Mouse (Mus musculus): ENCODE measurements around the gene Add3.

The Add3 gene

DNA sequence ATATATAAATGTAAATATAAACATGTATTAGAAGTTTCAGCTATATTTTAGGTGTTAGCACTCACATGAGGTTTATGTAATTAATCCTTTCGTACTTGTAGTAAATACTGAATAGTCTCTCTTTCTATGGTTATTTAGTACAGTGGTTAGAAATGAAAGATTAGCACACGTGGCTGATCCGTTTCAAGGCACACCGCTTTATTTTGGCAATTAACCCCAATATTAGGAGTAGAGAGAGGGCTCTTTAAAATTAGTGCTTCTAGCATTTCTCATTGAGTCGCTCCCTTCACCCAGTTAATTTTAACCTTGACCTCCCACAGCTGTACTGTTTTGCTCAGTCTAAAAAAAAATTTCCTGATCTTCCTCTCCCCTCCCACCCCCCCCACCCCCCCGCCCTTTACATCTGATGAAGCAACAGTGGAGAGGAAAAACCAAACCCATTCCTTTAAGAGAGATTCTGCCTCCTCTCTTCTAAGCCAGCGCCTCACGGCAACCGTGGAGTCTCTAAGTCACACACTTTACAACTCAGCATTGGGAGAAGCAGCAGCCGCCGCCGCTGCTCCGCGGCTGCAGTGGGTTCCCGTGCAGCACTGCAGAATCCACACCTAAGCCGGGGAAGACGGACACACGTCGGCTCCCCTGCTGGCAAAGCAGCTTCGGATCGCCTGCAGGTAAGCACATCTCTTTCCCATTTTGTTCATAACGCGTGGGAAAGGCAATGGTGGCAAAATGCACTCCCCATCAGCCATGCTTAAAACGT is at the start of gene Add3:
Gene Add3, plus strand, starts transcription at position 400 of the 760 bp plus-strand sequence.
- DNase-seq (ENCODE audit: low spot score) = peak; percentile 44

DNA sequence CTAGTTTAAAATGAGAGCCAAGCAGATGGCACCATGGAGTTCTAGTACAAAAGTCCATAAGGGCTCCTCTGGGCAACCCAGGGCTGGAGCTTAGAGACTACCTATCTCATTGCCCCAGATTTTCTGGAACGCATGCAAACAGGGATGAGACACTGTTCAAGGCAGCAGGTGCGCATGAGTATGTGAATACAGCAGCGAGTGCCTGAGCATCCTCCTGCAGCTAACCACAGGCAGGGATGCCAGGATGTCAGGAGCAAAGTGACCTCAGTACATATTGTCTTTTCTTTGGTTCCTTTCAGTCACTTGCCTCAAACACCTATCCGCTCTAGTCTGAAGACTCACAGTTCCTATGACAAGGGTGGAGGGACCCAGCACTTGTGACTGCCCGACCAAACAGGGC is 49.6 kb upstream of the Add3 start:
- DNase-seq (ENCODE audit: low spot score) = no peak

DNA sequence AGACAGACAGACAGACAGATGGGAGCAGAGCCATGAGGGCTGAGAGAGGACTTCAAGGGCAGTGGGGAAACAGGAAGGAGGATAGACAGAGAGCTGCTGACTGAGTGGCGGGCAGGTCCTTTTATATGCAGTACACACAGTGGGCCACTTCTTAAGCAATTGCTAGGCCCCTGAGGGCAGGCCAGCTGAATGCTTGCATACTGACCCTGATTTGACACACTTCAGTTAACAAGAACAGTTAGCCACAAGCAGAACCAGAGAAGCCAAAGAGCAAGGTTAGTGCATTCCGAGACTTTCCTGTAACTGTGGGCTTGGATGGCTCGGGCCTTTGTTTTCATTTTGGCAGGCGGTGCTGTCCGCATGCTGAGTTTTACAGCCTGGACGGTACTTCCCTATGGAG is 48.0 kb upstream of the Add3 start:
- no peak for DNase-seq (ENCODE audit: low spot score)

DNA sequence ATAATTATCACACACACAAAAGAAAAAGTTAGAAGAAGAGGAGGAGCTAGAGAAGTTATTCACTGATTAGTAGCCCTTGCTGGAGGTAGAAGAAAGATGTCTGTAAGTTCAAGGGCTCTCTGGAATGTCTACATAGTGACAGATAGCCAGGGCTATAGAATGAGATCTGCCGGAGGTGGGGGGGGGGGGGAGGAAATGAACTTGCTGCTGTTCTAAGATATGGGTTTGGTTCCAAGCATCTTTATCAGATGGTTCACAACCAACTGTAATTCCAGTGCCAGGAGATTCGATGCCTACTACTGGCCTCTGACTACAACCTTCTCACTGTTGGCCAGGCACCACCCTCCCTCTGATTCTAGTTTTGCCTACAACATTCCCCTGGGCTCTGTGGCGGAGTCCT is 46.9 kb upstream of the Add3 start:
- no peak for DNase-seq (ENCODE audit: low spot score)

DNA sequence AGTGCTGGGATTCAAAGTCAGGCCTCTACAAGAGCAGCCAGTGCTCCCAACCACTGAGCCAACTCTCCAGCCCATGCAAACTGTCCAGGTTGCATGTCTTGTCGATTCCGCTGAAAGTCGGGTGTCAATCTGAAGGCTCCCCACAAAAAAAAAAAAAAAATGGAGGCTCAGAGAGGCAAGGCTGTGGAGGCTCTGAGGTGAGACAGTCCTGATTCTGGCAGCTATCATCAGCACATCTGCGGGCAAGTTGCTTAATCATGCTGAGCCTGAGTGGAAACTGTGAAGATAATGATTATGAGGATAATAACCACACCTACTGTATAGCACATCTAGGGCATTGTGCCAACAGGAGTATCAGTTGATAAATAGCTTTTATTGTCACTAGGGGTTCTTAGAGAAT is 45.6 kb upstream of the Add3 start:
- DNase-seq (ENCODE audit: low spot score) = no peak

DNA sequence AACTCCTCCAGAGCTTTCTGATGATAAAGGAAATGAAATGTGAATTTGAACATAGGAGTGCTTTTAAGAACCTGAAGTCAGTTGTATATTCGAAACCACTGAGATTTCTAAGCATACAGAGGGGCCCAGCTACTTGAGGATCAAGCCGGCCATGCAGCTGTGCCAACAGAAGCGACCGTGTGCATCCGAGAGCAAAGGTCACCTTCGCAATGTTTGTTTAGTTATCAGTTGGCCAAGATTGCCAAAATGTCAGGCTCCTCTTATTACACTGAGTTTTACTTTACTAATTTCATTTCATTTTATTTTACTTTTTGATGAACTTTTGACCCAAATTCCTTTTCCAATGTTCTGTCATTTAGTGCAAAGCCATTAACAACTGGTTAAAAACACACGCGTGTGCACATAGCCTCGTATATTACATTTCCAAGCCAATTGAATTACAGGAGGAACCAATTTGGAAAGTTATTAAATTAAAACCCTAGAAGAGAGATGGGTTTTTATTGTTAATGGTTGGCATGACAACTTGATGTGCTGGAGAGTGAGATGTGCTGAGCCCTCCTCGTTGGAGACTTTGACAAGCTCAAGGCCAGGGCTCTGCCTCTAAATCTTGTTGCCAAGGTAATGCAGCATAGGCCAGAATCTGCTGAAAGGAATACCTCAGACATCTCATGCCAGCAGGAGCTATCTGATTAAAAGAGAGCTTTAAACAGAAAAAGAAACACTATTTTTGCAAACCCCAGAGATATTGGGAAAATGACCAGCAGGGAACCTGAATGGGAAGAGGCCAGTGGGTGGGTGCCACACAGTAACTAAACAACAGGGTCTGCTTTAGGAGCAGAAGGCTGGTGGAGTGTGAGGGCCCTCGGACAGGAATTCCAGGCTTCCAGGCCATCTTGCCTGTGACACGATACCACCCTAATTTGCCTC is 38.6 kb upstream of the Add3 start:
- peak; percentile 41 for DNase-seq (ENCODE audit: low spot score)

DNA sequence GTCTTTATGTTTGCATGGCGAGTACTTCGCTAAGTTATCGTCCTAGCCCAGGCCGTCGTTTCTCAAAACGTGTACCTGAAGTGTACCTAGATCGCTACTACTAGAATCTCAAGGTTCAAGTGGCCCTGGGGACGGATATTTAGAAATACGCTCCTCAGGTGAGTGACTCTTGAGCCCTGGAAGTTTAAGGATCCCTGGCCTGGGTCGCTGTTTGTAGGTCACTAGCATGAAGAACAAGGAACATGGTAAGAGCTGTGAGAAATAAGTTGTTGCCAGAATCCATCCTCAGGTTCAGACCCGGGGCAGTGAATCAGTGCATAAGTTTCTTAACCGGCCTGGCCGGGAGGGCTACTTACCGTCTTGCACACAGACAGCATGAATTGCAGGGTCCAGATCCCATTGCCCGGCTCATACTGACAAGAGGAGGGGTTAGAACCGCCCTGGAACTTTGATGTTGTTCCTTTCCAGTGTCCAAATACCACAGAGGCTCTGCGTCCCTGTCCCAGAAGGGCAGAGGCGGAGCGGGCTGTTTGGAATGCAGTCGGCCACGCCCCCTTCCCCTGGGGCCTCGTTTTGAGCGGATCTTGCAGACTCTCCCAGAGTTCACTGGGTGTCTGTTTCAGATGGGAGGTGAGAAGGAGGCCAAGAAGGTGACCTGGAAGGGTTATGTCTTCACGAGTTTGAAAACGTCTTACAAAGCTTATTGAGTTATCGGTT is 34.7 kb upstream of the Add3 start:
- DNase-seq (ENCODE audit: low spot score) = peak; percentile 78

DNA sequence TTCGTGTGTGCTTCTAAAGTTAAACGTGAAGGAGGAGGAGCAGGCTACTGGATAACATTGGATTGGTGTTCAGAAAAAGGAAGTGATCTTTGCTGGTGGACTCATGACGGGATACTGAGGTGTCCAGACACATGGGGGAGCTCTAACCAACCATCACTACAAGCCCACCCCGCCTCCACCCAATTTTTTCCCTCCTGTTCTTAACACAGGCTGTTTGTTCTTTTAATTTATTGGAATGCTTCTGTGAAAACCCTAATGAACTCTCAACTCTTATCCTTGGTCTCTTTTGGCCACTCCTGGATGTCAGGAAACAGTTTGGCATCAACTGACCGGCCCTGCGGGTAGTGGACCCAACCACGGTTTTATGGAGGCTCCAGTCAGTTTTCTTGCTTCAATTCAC is 33.3 kb upstream of the Add3 start:
- DNase-seq (ENCODE audit: low spot score) = no peak

DNA sequence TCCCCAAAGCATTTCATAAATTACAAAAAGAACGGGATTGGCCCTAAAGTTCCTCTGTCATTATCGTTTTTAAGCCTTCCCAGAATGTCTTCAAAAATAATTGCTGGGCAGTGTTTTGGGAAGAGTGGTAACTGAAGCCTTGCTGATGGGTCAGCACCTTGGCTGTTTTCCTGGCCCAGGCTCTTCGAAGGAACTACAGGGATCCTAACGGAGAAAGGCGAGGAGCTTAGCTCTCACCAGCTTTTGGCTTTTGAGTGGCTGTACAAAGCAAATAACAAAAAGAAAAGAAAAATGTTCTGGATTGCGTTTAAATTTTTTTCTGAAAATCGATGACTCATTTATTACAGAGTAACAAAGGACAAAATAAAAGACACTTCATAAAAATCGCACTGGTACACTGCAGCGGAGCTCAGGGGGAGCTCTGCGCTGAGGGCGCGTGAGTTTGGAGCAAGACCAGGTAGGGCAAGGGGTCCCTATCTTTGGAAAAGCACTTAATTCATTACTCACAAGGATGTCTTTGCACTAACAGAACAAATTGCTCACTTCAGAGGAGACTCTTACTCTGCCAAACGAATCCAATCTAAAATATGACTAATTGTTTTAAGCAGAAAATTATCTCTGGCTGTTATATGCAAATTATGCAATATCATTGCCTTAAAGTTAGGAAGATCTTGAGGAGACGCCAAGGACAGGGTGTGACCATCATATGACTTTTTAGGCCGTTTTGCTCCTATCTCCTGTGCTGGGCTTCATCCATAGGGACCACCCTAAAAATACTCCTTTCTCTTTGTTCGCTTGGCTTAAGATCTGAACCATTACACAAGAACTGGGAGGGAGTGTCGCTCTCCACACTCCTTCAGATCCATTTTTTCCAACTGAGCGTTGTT is 32.6 kb upstream of the Add3 start:
- DNase-seq (ENCODE audit: low spot score) = no peak

DNA sequence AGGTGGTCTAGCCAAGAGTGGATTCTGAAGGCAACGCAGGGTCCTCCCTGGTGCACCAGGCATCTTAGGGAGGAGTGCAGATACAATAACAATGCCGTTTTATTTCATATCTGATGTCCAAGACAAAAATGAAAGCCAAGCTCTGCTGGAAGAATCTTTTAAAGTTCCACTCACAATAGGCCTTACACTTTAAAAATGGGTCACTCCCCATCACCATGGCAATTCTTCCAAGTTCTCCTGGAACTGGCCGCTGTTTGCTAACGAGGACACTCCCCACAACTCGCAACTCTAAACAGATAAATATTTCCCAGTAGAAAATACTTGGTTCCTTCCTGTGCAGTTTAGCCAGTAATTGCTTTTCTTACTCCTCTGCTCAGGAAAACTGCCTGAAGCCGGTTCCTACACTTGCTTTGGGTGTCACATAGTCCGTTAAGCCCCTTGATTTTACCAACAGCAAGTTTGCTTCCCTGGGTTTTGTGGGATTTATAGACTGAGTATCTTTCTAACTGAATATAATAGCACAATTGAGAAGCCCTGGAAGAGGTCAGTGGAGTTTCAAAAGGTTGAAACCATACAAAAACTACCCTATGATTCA is 28.1 kb upstream of the Add3 start:
- DNase-seq (ENCODE audit: low spot score) = no peak

DNA sequence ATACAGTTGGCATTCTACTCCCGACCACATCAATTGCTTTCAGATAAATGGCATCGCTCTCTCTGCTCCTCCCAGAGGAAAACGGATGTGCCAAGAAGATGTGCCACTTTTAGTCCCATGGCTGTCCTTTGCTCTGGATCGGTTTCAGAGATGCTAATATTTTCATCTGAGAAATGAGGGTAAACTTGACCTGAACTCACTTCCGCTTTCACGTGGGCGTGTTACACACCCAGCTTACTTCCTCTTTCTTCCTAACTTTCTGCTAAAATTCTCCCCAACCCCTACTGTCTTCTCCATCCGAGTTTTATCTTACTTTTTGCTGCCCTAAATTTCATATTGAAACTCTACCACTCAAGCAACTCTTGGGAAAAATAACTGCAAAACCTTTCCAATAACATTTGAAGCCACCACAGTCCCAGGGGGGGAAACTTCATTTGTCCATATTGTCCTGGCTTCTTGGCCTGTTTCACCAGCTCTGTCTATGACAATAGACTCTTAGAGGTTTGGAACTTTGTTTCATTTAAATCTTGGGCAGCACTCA is 20.9 kb upstream of the Add3 start:
- DNase-seq (ENCODE audit: low spot score) = no peak

DNA sequence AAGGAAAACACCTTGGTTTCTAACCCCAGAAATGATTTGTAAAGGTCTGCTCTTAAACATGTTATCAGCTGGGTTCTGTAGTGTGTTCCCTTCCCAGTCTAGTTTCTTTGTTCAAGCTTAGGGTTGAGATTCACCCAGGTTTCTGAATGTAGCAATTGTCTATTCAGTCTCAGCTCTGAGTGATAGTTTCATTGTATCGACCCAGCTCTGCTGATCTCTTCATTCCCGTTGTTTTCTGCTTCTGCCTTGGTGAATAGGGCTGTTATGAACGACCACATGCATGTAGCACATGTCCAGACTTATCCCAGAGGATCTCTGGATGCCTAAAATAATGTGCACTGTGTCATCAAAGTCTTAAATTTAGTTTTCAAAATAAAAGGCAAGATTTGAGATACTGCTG is 19.8 kb upstream of the Add3 start:
- DNase-seq (ENCODE audit: low spot score) = no peak

DNA sequence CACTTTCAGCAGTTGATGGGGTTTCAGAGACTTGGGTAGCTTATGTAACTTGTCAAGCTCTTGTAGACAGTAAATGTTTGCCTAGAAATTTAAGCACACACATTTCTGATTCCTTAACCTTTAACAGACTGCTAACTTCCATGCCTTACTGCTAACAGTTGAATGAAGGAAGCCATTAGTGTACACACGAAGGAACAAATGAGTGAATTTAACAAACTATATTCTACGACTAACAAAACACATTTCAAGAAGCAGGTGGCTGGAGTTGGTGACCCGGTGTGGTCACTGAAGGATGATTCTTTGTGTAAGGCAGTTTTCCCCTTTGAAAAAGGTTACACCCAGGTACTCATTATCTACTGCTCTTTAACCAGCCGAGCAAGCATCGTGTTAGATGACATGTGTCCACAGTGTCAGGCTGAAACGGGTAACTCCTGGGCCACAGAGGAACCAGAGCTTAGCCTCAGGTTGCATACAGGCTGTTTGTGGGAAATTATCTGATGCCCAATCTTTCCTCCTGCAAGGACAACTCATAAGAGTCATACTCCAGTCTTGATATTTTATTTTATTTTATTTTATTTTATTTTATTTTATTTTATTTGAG is 17.5 kb upstream of the Add3 start:
- peak; percentile 43 for DNase-seq (ENCODE audit: low spot score)

DNA sequence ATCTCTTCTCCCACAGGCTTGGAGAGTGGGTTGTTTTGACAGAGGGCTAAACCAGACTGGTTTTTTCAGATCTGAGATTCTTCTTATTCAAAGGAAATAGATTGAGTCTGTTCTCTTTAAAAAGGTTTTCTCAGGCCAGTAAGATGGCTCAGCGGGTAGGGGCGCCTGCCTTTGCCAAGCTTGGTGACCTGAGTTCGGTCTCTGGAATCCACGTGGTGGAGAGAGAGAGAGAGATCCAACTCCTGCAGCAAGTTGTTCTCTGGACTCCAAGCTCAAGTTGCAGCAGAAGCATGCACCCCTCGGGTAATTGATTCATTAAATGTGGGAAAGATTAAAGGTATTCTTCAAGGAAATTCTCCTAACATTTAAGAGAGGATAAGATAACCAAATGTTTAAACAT is 16.9 kb upstream of the Add3 start:
- peak; percentile 40 for DNase-seq (ENCODE audit: low spot score)

DNA sequence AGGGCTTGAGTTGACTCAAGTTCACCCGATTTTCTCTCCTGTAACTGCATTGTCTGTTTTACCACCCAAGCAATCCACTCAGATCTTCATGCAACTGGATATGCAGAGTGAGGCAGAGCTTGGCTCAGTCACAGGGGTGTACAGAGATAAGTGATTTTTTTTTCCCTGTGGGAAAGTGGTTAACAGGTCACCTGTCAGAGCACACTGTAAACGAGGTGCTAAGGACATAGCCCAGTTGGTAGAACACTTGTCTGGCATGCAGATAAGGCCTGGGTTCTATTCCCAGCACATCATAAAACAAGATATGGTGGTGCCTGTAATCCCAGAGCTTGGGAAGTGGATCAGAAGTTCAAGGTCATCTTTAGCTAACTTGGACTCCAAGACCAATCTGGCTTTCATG is 14.6 kb upstream of the Add3 start:
- no peak for DNase-seq (ENCODE audit: low spot score)

DNA sequence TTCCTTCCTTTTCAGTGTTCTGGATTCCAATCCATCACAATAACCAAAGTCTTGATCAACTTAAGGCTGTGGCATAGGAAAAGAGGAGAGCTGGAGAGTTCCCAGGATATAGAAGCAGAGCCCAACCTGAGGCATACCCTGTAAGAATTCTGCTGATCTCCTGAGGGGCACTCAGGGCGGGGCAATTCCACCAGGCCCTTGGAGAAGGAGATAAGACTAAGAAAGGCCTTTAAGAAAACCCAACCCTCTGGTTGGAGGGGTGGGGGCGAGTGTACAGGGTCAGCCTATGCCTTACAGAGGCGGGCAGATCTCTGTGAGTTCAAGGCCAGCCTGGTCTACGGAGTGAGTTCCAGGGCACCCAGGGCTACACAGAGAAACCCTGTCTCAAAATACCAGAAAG is 13.7 kb upstream of the Add3 start:
- no peak for DNase-seq (ENCODE audit: low spot score)

DNA sequence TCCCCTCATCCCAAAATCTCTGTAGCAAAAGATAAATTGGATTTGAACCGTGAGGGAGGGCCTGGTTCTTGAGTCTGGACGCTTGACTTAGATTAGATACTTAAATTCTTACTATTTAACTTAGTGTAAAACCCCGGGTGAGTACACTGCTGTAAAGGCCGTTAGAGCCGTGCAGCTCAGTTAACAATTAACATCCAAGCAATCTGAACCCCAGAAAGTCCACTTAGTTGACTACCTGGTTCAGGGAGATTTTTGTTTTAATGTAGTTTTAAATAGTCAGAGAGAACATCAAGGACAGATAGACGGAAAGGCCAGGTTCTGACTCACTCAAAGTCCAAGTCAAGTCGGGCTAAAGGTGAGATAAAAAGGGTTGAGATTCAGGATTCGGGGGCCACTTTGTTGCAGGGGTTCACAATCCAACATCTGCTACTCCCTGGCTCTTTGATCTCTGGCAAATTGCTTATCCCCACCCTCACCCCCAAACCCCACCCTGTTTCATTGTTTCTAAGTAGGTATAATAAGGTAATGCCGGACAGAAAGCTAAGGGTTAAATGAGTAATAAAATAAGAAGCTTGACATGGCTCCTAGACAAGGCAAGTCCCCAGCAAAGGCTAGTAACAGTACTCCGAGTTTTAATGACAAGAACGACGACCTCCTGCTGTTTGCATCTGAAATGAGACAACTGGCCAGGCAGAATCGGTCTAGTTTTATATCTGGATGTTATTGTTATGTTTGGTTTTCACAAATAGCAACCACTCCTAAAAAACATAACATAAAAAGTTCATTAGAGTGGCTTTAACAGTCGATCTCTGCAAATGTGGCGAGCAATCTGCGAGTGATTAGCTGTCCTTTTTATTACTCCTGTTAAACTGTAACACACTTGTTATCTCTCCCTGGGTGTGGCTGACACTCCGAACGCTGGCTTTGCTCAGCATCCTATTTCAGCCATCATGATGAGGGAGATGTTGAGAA is 12.6 kb upstream of the Add3 start:
- peak; percentile 66 for DNase-seq (ENCODE audit: low spot score)

DNA sequence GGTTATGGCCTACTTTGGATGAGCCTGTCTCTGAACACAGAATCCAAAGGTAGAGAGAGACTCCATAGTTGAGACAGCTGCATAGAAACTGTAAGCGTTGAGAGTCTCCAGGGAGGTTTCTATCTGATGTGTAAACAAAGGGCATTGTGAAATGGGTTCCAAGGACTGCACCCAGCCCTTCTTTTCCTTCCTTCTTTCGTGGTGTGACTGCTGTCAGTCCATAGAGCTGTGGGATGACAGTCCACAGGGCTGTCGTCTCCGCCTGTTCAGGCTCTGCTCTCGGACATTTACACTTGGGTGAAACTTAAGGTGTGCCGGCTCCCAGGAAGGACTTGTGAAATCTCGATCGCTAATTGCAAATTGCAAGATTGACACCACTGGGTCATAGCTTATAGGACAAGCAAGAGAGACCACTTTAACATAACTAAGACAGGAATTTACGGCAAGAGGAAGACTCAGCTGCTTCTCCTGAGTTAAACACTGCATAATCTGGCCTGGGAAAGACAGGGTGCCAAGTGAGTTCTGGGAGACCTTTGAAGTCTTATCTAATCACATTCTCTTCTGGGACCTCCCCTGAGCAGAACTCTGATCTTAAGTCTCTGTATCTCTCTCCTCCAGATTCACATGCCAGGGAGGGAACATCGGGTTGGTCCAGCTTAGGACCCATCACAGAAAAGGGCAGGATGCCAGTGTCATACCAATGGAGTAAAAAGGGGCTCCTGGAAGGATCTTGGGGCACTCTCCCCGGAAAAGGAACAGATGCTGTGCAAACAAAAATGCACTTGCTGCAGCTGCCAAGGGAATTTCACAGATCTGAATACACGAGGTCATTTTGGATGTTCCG is 11.5 kb upstream of the Add3 start:
- peak; percentile 56 for DNase-seq (ENCODE audit: low spot score)

Data from yolk sac, embryonic 10.5 days (tissue).